Mouse (Mus musculus) heart, embryonic 11.5 days (tissue): Measurements from ENCODE around the gene Gstm4. TPM values are rescaled to one million over a fixed set of nuclear protein-coding genes. Genes with fewer than 3 reads are reported as not detected.

Experiments
- ATAC-seq: fragments of 200-750 bp; cut with Nextera tagmentation; replicated peaks from 2 replicates; pipeline ENCODE4 v1.8.0; 2017; ENCODE audit warnings: moderate library complexity; ENCODE audit not compliant: insufficient number of reproducible peaks, low FRiP score, low TSS enrichment
- H3K27ac ChIP-seq: fragments of 300-500 bp; sonication (generic); 2 replicates; pipeline ENCODE4 v1.5.1; 2014; ENCODE audit warnings: mild to moderate bottlenecking, low read depth, low read length
- H3K27me3 ChIP-seq: fragments of 300-500 bp; sonication (generic); 2 replicates; pipeline ENCODE4 v1.6.1; 2014; ENCODE audit warnings: mild to moderate bottlenecking, low read length, mixed read lengths; ENCODE audit not compliant: control insufficient read depth, insufficient read depth
- H3K36me3 ChIP-seq: fragments of 300-500 bp; sonication (generic); 2 replicates; pipeline ENCODE4 v1.6.1; 2014; ENCODE audit warnings: mild to moderate bottlenecking, low read length, moderate library complexity, mixed read lengths; ENCODE audit not compliant: control insufficient read depth, insufficient read depth
- H3K4me1 ChIP-seq: fragments of 300-500 bp; sonication (generic); 2 replicates; pipeline ENCODE4 v1.6.1; 2014; ENCODE audit warnings: low read length; ENCODE audit not compliant: control insufficient read depth, insufficient read depth
- H3K4me2 ChIP-seq: fragments of 300-500 bp; sonication (generic); 2 replicates; pipeline ENCODE4 v1.6.1; 2014; ENCODE audit warnings: mild to moderate bottlenecking, moderate library complexity
- H3K4me3 ChIP-seq: fragments of 300-500 bp; sonication (generic); 2 replicates; pipeline ENCODE4 v1.5.1; 2014; ENCODE audit warnings: low read depth, low read length
- H3K9ac ChIP-seq: fragments of 300-500 bp; sonication (generic); 2 replicates; pipeline ENCODE4 v1.6.1; 2014; ENCODE audit warnings: mild to moderate bottlenecking, low read depth, low read length, moderate library complexity
- H3K9me3 ChIP-seq: fragments of 300-500 bp; sonication (generic); replicated peaks from 2 replicates; pipeline ENCODE4 v1.6.1; 2016; ENCODE audit warnings: low read length; ENCODE audit not compliant: control insufficient read depth
- WGBS: fragments of 180-500 bp; shearing (Covaris S2); extraction: QIAGEN DNeasy Blood & Tissue Kit; methylation state at CpG from one replicate; pipeline ENCODE4 v1.1.7; 2014; ENCODE audit not compliant: insufficient replicate concordance; 5-methylcytosine and 5-hydroxymethylcytosine counted together
- polyA plus RNA-seq: library from polyadenylated mRNA; unstranded; fragments of >200 nt; fragmentation: Nextera tagmentation; extraction: Ambion mirVana; gene quantifications from 2 replicates; pipeline ENCODE4 v1.2.1, GENCODE M21; 2014

Gene Gstm4
- polyA plus RNA-seq, 1 experiment from 2014 or later: 14.7 TPM

DNA sequence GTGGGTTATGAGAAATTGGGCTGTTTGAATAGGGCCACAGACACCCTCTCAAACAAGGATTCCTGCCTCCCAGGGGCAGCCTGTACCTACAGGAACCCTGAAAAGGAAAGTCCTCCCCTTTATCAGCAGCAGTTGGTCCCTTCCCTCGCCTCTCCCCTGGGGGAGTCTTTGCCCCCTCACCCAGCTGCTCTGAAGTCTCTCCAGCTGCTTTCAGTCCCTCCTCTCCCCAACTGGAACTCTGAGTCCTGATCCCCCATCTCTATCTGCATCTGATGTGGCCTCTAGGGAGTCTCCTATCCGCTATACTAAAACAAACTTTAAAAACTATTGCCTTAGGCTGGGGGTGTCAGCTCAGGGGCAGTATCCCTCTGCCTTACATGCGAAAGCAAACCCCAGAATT lies 42.6 kb upstream of the Gstm4 start:
- Histone ChIP-seq H3K36me3 (no peaks in the 10 kb centered on the region), H3K9ac (no peak overlapping the region), H3K4me2 (peak overlapping the region; percentile 95), H3K27me3 (no peaks in the 10 kb centered on the region), H3K4me3 (no peak overlapping the region), H3K27ac (no peak overlapping the region), H3K9me3 (no peaks in the 10 kb centered on the region), H3K4me1 (peaks cover 42% of the 10 kb centered on the region)
- ATAC-seq: no peak
- WGBS: 79% methylated on average over 3 of the region's 3 CpGs

GRCm38 (mm10) chr3:108086470-108086979 lies 41.8 kb upstream of the Gstm4 start, which contains the start of gene Ampd2:
Gene Ampd2 (minus strand): TSS chr3:108086651.
- Histone ChIP-seq H3K4me2 (peak within 1 kb of the TSS; percentile 95), H3K4me1 (peaks cover 50% of the 10 kb centered on the region), H3K27ac (peak within 1 kb of the TSS; percentile 91), H3K9me3 (no peaks in the 10 kb centered on the region), H3K4me3 (peak within 1 kb of the TSS; percentile 80), H3K9ac (peak within 1 kb of the TSS; percentile 83), H3K27me3 (no peaks in the 10 kb centered on the region), H3K36me3 (no peaks in the 10 kb centered on the region)
- WGBS: 2% methylated on average over 29 of the region's 29 CpGs
- peak; percentile 69 for ATAC-seq

- peak; percentile 65 for ATAC-seq
Measured at GRCm38 (mm10) chr3:108085721-108086469, 41.2 kb upstream of the Gstm4 start.

DNA sequence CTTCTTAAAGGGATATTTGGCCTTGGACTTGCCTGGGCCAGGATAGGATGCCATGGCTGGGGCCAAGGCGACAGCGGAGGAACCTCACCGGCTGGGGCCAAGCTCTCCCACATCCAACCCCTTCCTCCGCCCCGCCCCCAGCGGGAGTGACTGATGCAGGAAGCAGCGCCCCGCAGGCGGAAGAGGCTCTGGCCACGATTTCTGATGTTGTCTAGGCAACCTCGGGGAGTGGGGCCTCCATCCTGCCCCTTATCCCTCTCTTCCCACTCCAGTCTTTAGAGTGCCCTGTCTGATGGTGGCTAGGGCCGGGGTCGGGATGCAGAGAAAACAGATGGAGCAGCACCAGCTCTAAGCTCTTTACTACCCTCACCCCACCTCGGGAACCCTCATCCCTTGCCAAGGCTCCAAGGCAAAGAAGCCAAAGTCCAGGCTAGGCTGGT lies 40.6 kb upstream of the Gstm4 start:
- Histone ChIP-seq H3K27me3 (no peaks in the 10 kb centered on the region), H3K9ac (peak overlapping the region; percentile 83), H3K4me3 (peak overlapping the region; percentile 80), H3K27ac (peak overlapping the region; percentile 91), H3K36me3 (no peaks in the 10 kb centered on the region), H3K4me1 (peaks cover 55% of the 10 kb centered on the region), H3K9me3 (no peaks in the 10 kb centered on the region), H3K4me2 (peak overlapping the region; percentile 95)
- 2% methylated on average over 14 of the region's 14 CpGs for WGBS
- peak; percentile 80 for ATAC-seq

More at GRCm38 (mm10) chr3:108085721-108086469, 41.2 kb upstream of the Gstm4 start:
- Histone ChIP-seq H3K4me1 (peaks cover 55% of the 10 kb centered on the region), H3K4me2 (peak overlapping the region; percentile 95), H3K27ac (peak overlapping the region; percentile 91), H3K4me3 (peak overlapping the region; percentile 80), H3K36me3 (no peaks in the 10 kb centered on the region), H3K27me3 (no peaks in the 10 kb centered on the region), H3K9me3 (no peaks in the 10 kb centered on the region), H3K9ac (peak overlapping the region; percentile 83)
- WGBS: 0% methylated on average over 31 of the region's 31 CpGs

DNA sequence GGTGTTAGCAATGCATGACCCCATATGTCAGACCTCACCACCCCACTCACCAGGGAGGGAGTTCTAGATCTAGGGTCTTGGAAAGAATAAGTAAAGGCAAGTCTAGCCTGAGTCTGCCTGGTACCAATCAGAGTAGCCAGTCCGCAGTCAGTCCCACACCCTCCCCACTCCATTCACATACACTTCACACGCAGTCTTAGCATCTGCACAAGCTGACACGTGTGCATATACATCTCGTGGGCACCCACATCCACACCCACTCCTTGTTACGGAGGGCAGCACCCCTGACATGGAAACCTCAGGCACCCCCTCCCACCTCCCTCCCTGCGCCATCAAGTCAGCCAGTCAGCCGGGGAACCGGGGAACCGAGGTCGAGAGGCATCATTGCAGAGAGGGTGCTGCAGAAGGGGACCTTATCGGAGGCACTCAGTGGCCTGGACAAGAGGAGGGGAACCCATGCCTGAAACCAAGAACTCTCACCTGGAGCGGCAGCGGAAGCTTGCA lies 40.1 kb upstream of the Gstm4 start:
- Histone ChIP-seq H3K4me2 (peak overlapping the region; percentile 95), H3K9ac (peak overlapping the region; percentile 83), H3K27ac (peak overlapping the region; percentile 91; the same call in 1 of the 2 replicates), H3K36me3 (no peaks in the 10 kb centered on the region), H3K4me1 (peaks cover 51% of the 10 kb centered on the region), H3K27me3 (no peaks in the 10 kb centered on the region), H3K9me3 (no peaks in the 10 kb centered on the region), H3K4me3 (peak overlapping the region; percentile 80)
- ATAC-seq: 0 out of 2 replicates have a peak, but pooled peaks have one; percentile 0
- WGBS: 18% methylated on average over 13 of the region's 13 CpGs

DNA sequence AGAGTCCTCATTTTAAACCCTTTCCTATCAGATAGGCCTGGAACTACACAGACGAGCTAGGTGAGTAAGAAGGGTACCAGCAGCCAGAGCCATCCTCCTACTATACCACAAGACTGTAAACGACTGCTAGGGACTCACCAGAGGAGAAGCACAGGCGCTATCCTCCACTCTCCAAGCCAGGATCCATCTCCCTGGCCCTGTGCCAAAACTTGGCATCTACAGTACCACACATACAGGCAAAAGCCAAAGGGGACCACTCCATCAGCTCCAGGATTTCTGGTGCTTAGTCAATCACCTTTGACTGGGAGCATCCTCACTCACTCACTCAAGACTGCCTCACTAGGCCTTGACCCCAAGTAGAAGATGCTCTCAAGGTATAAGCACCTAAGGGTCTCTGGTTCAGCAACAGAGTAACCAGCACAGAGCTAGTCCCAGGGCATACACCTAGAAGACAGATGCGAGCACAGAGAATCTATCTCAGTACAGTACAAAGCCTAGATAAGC lies 39.3 kb upstream of the Gstm4 start:
- H3K27me3 ChIP-seq: no peaks in the 10 kb centered on the region
- ATAC-seq: no peak
- H3K4me2 ChIP-seq: peak overlapping the region; percentile 95
- peak overlapping the region; percentile 80 for H3K4me3 ChIP-seq
- H3K4me1 ChIP-seq: peaks cover 47% of the 10 kb centered on the region
- WGBS: 51% methylated on average over 4 of the region's 4 CpGs
- no peak overlapping the region for H3K27ac ChIP-seq
- H3K9me3 ChIP-seq: no peaks in the 10 kb centered on the region
- peak overlapping the region; percentile 39; the same call in 1 of the 2 replicates for H3K9ac ChIP-seq
- H3K36me3 ChIP-seq: no peaks in the 10 kb centered on the region

GRCm38 (mm10) chr3:108083161-108083560 lies 38.5 kb upstream of the Gstm4 start:
- H3K9me3 ChIP-seq: no peaks in the 10 kb centered on the region
- no peak overlapping the region; the same call in 1 of the 2 replicates for H3K4me2 ChIP-seq
- H3K36me3 ChIP-seq: 0 out of 2 replicates have a peak, but pooled peaks cover 3% of the 10 kb centered on the region
- H3K9ac ChIP-seq: no peak overlapping the region
- no peak overlapping the region for H3K4me3 ChIP-seq
- WGBS: 11% methylated on average over 2 of the region's 2 CpGs
- peaks cover 45% of the 10 kb centered on the region for H3K4me1 ChIP-seq
- H3K27ac ChIP-seq: no peak overlapping the region
- ATAC-seq: no peak
- H3K27me3 ChIP-seq: no peaks in the 10 kb centered on the region

DNA sequence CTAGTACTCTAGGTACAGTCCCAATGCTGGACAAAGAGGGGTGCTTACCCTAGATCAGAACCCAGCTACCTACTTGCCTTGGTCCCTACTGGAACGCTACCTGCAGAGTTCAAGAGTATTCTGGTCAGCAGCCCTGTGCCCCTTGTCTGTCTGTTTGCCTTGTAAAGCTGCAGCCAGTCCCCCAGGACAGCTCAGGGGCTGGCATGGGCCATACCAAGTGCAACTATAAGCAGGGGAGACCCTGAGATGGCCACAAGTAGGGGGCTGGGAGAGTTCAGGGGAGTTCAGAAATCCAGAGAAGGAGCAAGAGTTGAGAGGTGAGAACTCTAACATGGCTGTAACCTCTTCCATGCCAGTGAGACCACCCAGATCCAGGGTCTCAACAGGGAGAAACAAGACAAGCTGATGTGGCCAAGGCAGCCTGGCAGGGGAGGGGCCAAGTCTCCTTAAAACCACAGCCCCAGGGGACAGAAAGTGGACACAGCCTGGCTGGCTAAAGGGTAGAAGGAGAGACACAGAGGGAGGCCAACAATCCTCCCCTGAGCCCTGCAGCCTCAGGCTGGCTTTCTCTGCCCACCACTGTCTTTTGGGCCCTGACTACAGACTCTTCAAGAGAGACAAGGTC lies 37.7 kb upstream of the Gstm4 start:
- Histone ChIP-seq H3K4me1 (peaks cover 45% of the 10 kb centered on the region), H3K9me3 (no peaks in the 10 kb centered on the region), H3K4me3 (no peak overlapping the region), H3K27me3 (no peaks in the 10 kb centered on the region), H3K36me3 (peaks cover 5% of the 10 kb centered on the region), H3K27ac (peak overlapping the region; percentile 7; the same call in 1 of the 2 replicates), H3K9ac (peak overlapping the region; percentile 31; the same call in 1 of the 2 replicates), H3K4me2 (peak overlapping the region; percentile 37)
- WGBS: 55% methylated on average over 1 of the region's 1 CpGs
- no peak for ATAC-seq
